Mouse (Mus musculus): ENCODE measurements at regions not wholly inside any gene's neighbourhood (a gene's known extent, or its start where the extent isn't known, plus 50 kb on each side); places are given as distances from the start of the nearest gene placed in this dataset.

DNA sequence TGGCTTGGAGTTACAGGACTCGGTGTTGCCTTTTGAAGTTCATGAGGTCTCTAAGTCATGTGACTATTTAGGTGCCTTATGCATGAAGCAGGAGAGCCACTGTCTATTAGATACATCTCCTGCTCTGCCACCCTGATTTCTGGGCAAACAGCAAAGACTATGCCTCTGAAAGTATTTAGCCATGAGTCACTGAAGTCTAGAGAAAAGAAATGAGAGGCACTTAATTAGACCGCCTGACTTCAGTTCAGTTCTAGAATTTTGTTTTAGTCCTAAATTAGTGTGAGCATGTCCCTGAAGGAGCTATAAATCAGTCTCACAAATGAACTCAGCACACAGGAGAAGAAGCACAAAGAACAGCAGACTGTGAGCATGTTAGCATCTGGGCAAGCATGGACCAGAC, 924.5 kb downstream of the Gsdmc2 start:
- Histone ChIP-seq H3K27ac (ENCODE audit: control insufficient read depth, low read depth, low read length) (no peak overlapping the region), H3K79me2 (ENCODE audit: control insufficient read depth, insufficient read depth, low read length, poor library complexity) (no peaks in the 10 kb centered on the region), H3K9ac (ENCODE audit: control insufficient read depth, low read depth, low read length, poor library complexity, severe bottlenecking) (no peak overlapping the region), H3K4me3 (ENCODE audit: control insufficient read depth in 1 of 2, insufficient read depth in 1 of 2, low read depth in 2 of 2, low read length in 2 of 2) (no peak overlapping the region), H3K36me3 (ENCODE audit: control insufficient read depth in 1 of 2, insufficient read depth in 2 of 2, low read length in 2 of 2) (no peaks in the 10 kb centered on the region), H3K4me1 (ENCODE audit: control insufficient read depth in 1 of 2, insufficient read depth in 2 of 2, low read length in 2 of 2) (no peaks in the 10 kb centered on the region), H3K9me3 (replicated peaks; ENCODE audit: insufficient read depth, low read length) (no peaks in the 10 kb centered on the region), H3K27me3 (ENCODE audit: control insufficient read depth in 1 of 2, insufficient read depth in 2 of 2, low read length in 2 of 2) (no peaks in the 10 kb centered on the region)
- TF ChIP-seq MYC (IDR thresholded peaks at IDR 0.05; ENCODE audit: low read depth, low read length), result no peak
- no peak for TF ChIP-seq USF2 (IDR thresholded peaks at IDR 0.05; ENCODE audit: borderline replicate concordance in 1 of 2, insufficient read depth in 1 of 2, low read depth in 1 of 2, low read length in 2 of 2)
- no peak for TF ChIP-seq BHLHE40 (IDR thresholded peaks at IDR 0.05; ENCODE audit: borderline replicate concordance, low read depth, low read length)
- no peak for TF ChIP-seq SMC3 (IDR thresholded peaks at IDR 0.05; ENCODE audit: low read depth, low read length)
- no peak for TF ChIP-seq JUND (IDR thresholded peaks at IDR 0.05; ENCODE audit: low read depth, low read length)
- TF ChIP-seq MEF2A (IDR thresholded peaks at IDR 0.05; ENCODE audit: extremely low read depth, insufficient replicate concordance, low read depth, low read length, poor library complexity, severe bottlenecking), result no peak
- TF ChIP-seq ZC3H11A (IDR thresholded peaks at IDR 0.05; ENCODE audit: low read depth, low read length), result no peak
- TF ChIP-seq MYB (IDR thresholded peaks at IDR 0.05; ENCODE audit: low read depth, low read length), result no peak
- no peak for TF ChIP-seq ZNF384 (IDR thresholded peaks at IDR 0.05; ENCODE audit: low read depth, low read length)
- TF ChIP-seq CHD1 (IDR thresholded peaks at IDR 0.05; ENCODE audit: low read depth, low read length), result no peak
- no peak for TF ChIP-seq POLR2AphosphoS5 (IDR thresholded peaks at IDR 0.05; ENCODE audit: borderline replicate concordance, low read depth, low read length)
- no peak for TF ChIP-seq E2F4 (IDR thresholded peaks at IDR 0.05; ENCODE audit: borderline replicate concordance, low read depth, low read length)
- no peak for TF ChIP-seq EP300 (IDR thresholded peaks at IDR 0.05; ENCODE audit: low read depth in 1 of 2, low read length in 2 of 2)
- TF ChIP-seq TBP (IDR thresholded peaks at IDR 0.05; ENCODE audit: low read depth, low read length), result no peak
- TF ChIP-seq TAL1 (IDR thresholded peaks at IDR 0.05; ENCODE audit: low read length), result no peak
- TF ChIP-seq ELF1 (IDR thresholded peaks at IDR 0.05; ENCODE audit: low read depth, low read length), result no peak
- TF ChIP-seq POLR2AphosphoS2 (IDR thresholded peaks at IDR 0.05; ENCODE audit: low read length), result no peak
- no peak for TF ChIP-seq KAT2A (conservative IDR thresholded peaks at IDR 0.05; ENCODE audit: low read depth, low read length)
- no peak for TF ChIP-seq HCFC1 (IDR thresholded peaks at IDR 0.05; ENCODE audit: low read depth, low read length)
- TF ChIP-seq POLR2A (IDR thresholded peaks at IDR 0.05; ENCODE audit: control insufficient read depth in 1 of 2, insufficient read depth in 1 of 2, low read depth in 1 of 2, low read length in 2 of 2, poor library complexity in 1 of 2), result no peak
- no peak for DNase-seq (ENCODE audit: low read depth, low spot score)

DNA sequence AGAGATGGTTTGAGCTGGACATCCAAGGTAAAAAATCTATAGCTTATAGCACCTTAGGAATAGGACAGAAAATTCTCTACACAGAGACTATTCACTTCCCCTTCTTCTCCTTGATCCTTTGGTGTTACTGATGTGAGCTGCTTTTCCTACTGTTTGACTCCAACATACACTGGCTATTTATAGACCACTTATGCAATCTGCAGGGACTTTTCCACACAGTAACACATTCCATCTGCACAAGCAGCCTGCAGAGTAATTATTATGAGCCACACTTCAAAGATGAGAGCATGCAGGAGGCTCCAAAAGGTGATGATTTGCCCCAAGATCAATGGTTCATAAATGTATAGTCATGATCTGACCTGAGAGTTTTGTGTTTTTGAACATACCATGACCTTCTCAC, 925.7 kb downstream of the Gsdmc2 start:
- Histone ChIP-seq H3K36me3 (ENCODE audit: control insufficient read depth in 1 of 2, insufficient read depth in 2 of 2, low read length in 2 of 2) (no peaks in the 10 kb centered on the region), H3K27me3 (ENCODE audit: control insufficient read depth in 1 of 2, insufficient read depth in 2 of 2, low read length in 2 of 2) (no peaks in the 10 kb centered on the region), H3K4me3 (ENCODE audit: control insufficient read depth in 1 of 2, insufficient read depth in 1 of 2, low read depth in 2 of 2, low read length in 2 of 2) (no peak overlapping the region), H3K9me3 (replicated peaks; ENCODE audit: insufficient read depth, low read length) (no peaks in the 10 kb centered on the region), H3K27ac (ENCODE audit: control insufficient read depth, low read depth, low read length) (no peak overlapping the region), H3K4me1 (ENCODE audit: control insufficient read depth in 1 of 2, insufficient read depth in 2 of 2, low read length in 2 of 2) (no peaks in the 10 kb centered on the region), H3K9ac (ENCODE audit: control insufficient read depth, low read depth, low read length, poor library complexity, severe bottlenecking) (no peak overlapping the region), H3K79me2 (ENCODE audit: control insufficient read depth, insufficient read depth, low read length, poor library complexity) (no peaks in the 10 kb centered on the region)
- no peak for DNase-seq (ENCODE audit: low read depth, low spot score)
- TF ChIP-seq TBP (IDR thresholded peaks at IDR 0.05; ENCODE audit: low read depth, low read length) (no peak), POLR2AphosphoS5 (IDR thresholded peaks at IDR 0.05; ENCODE audit: borderline replicate concordance, low read depth, low read length) (no peak), ZKSCAN1 (IDR thresholded peaks at IDR 0.05; ENCODE audit: low read depth, low read length) (no peak), UBTF (IDR thresholded peaks at IDR 0.05; ENCODE audit: borderline replicate concordance, insufficient read depth, low read depth, low read length) (no peak), NELFE (IDR thresholded peaks at IDR 0.05; ENCODE audit: low read depth, low read length) (no peak), KAT2A (conservative IDR thresholded peaks at IDR 0.05; ENCODE audit: low read depth, low read length) (no peak), ZMIZ1 (IDR thresholded peaks at IDR 0.05; ENCODE audit: low read depth, low read length) (no peak), CHD2 (IDR thresholded peaks at IDR 0.05; ENCODE audit: low read length) (no peak), RCOR1 (IDR thresholded peaks at IDR 0.05; ENCODE audit: low read depth, low read length) (no peak), ETS1 (IDR thresholded peaks at IDR 0.05; ENCODE audit: low read depth, low read length) (no peak), USF2 (IDR thresholded peaks at IDR 0.05; ENCODE audit: borderline replicate concordance in 1 of 2, insufficient read depth in 1 of 2, low read depth in 1 of 2, low read length in 2 of 2) (no peak), GATA1 (IDR thresholded peaks at IDR 0.05; ENCODE audit: low read depth, low read length) (no peak), MAZ (IDR thresholded peaks at IDR 0.05; ENCODE audit: low read depth, low read length) (no peak), ZNF384 (IDR thresholded peaks at IDR 0.05; ENCODE audit: low read depth, low read length) (no peak), TAL1 (IDR thresholded peaks at IDR 0.05; ENCODE audit: low read length) (no peak), CHD1 (IDR thresholded peaks at IDR 0.05; ENCODE audit: low read depth, low read length) (no peak), MYC (IDR thresholded peaks at IDR 0.05; ENCODE audit: low read depth, low read length) (no peak), GABPA (IDR thresholded peaks at IDR 0.05; ENCODE audit: low read depth, low read length) (no peak), EP300 (IDR thresholded peaks at IDR 0.05; ENCODE audit: low read depth in 1 of 2, low read length in 2 of 2) (no peak)
